Mouse (Mus musculus) ES-E14 (cell line): ENCODE results near the gene Ppp2r5e. TPM values are rescaled to one million over a fixed set of nuclear protein-coding genes. Genes with fewer than 3 reads are reported as not detected.

Experiments
- DNase-seq: peaks from one replicate; pipeline ENCODE4 v3.0.0-alpha.2; 2013; ENCODE audit warnings: low read depth, low spot score
- H3K27ac ChIP-seq: 2 replicates; pipeline ENCODE4 v1.5.1; 2012; ENCODE audit warnings: low read depth, mild to moderate bottlenecking, low read length, moderate library complexity, mixed read lengths; ENCODE audit not compliant: poor library complexity, insufficient read depth, severe bottlenecking
- H3K36me3 ChIP-seq: 2 replicates; pipeline ENCODE4 v1.6.1; 2012; ENCODE audit warnings: mild to moderate bottlenecking, low read length, moderate library complexity, mixed read lengths; ENCODE audit not compliant: control insufficient read depth, poor library complexity, insufficient read depth, severe bottlenecking
- H3K4me1 ChIP-seq, 2 experiments: fragments of 150-350 bp in 1 of 2; sonication (generic) in 1 of 2; 2 replicates each; pipeline ENCODE4 v1.6.1; 2012; ENCODE audit warnings: low read length in 2 of 2, mild to moderate bottlenecking in 1 of 2, mixed read lengths in 1 of 2; ENCODE audit not compliant: control insufficient read depth in 2 of 2, insufficient read depth in 2 of 2, poor library complexity in 1 of 2
- H3K4me3 ChIP-seq, 2 experiments: fragments of 150-350 bp in 1 of 2; sonication (generic) in 1 of 2; 2 replicates each; pipeline ENCODE4 v1.5.1; 2012; ENCODE audit warnings: low read length in 2 of 2, low read depth in 1 of 2, mild to moderate bottlenecking in 1 of 2, mixed read lengths in 1 of 2; ENCODE audit not compliant: insufficient read depth in 1 of 2, poor library complexity in 1 of 2, severe bottlenecking in 1 of 2
- H3K9ac ChIP-seq: 2 replicates; pipeline ENCODE4 v1.6.1; 2012; ENCODE audit warnings: low read depth, mild to moderate bottlenecking, low read length, mixed read lengths; ENCODE audit not compliant: poor library complexity, insufficient read depth, severe bottlenecking
- H3K9me3 ChIP-seq: fragments of 150-350 bp; sonication (generic); 2 replicates; pipeline ENCODE4 v1.6.1; 2012; ENCODE audit warnings: low read depth, mild to moderate bottlenecking, low read length; ENCODE audit not compliant: control insufficient read depth, insufficient read depth
- CHD2 ChIP-seq: IDR thresholded peaks from 2 replicates; pipeline ENCODE4 v1.6.1; 2014; ENCODE audit warnings: mild to moderate bottlenecking, low read depth, low read length, inconsistent platforms
- HCFC1 ChIP-seq: IDR thresholded peaks from 2 replicates; pipeline ENCODE4 v1.6.1; 2012; ENCODE audit warnings: low read length, inconsistent platforms, borderline replicate concordance; ENCODE audit not compliant: insufficient read depth
- MAFK ChIP-seq: IDR thresholded peaks from 2 replicates; pipeline ENCODE4 v1.6.1; 2014; ENCODE audit warnings: mild to moderate bottlenecking, low read depth, low read length, inconsistent platforms; ENCODE audit not compliant: insufficient read depth
- ZC3H11A ChIP-seq: IDR thresholded peaks from 2 replicates; pipeline ENCODE4 v1.6.1; 2012; ENCODE audit warnings: low read depth, mild to moderate bottlenecking, inconsistent platforms, low read length, borderline replicate concordance
- ZNF384 ChIP-seq: IDR thresholded peaks from 2 replicates; pipeline ENCODE4 v1.6.1; 2012; ENCODE audit warnings: low read depth, low read length, inconsistent platforms
- in situ Hi-C, 2 experiments: fragments of 600-800 bp; cut with MboI; formaldehyde crosslinking; loops; one replicate each; pipeline ENCODE4 v1.15.1; 2025; ENCODE audit warnings: low sequenced_read_pairs in 2 of 2, inconsistent platforms in 1 of 2; ENCODE audit not compliant: unreplicated experiment in 2 of 2
- total RNA-seq: library from RNA; depleted of rRNA; stranded (reverse); fragments of 300-350 nt; gene quantifications from 2 replicates; pipeline ENCODE4 v1.2.3, GENCODE M21; 2012

Gene Ppp2r5e
- total RNA-seq, 1 experiment: 16.6 TPM

DNA sequence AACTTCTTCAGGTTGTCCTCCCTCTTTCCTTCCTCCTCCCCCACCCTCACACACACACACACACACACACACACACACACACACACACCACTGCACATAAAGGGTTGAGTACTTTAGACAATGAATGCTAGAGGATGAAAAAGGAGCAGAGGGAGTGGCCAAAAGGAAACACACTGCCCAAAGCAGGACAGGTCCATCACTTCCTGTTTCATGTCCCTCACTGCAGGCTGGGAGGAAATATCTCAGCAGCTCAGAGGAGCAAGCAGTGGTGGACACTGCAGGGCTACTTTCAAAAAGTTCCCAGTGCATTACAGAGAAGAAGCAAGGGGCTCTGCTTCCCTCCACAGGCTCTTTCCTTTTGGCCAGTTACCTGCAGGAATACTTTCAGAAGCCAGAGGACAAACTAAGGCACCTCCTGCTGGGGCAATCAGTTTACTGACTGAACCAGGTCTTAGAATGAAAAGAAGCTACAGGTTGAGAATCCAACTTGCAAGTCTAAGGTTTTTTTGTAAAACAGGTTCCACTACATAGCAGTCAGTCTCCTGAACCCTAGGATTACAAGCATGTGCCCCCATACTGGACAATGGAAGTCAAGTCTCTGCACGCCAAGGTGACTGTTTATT lies 32.9 kb downstream of the Ppp2r5e start:
- Histone ChIP-seq H3K9me3 (no peaks in the 10 kb centered on the region), H3K4me1 (peaks cover 2 to 5% of the 10 kb centered on the region in 2 experiments; a peak in 2 of 4 replicates), H3K4me3 (no peak overlapping the region), H3K27ac (no peak overlapping the region), H3K9ac (no peak overlapping the region), H3K36me3 (peaks cover 2% of the 10 kb centered on the region; the same call in 1 of the 2 replicates)
- TF ChIP-seq ZC3H11A (no peak), HCFC1 (no peak), MAFK (no peak), CHD2 (no peak), ZNF384 (no peak; the same call in 1 of the 2 replicates)
- in situ Hi-C loops: no loop called here
- no peak for DNase-seq

DNA sequence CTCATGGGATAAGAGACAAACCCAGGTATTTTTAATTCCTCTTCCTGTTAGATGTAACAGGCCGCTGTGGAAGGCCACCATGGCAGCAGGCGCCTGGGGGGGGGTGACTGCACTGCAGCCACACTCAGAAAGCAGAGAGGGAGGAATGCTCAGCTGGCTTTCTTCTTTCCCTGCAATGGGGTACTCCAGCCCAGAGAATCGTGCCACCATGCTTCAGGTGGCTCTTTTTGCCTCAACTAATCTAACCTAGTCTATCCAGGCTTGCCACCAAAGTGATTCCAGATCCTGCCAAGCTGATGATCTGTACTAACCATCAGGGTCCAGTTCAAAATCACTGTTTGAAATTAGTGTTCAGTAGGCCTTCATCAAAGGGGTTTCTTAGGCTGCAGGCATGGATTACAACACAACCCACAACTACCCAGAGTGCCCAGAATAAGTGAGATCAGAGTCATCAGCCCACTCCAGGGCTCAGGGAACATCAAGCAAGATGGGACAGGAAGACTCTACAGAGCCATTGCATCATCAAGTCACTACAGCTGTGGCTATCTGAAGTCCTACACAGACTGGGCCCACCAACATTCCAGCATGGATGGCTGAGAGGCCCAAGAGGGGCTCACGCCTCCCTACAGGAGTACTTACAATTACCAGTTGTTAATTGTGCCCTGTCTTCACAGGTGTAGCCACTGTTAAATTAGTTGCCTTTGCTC lies 35.2 kb downstream of the Ppp2r5e start:
- in situ Hi-C loops: no loop called here
- peaks cover 2 to 6% of the 10 kb centered on the region in 2 experiments; a peak in 2 of 4 replicates for H3K4me1 ChIP-seq
- H3K4me3 ChIP-seq: no peak overlapping the region
- DNase-seq: no peak
- H3K9ac ChIP-seq: no peak overlapping the region
- H3K27ac ChIP-seq: no peak overlapping the region
- TF ChIP-seq CHD2: no peak
- TF ChIP-seq HCFC1: no peak
- TF ChIP-seq ZC3H11A: no peak
- no peak for TF ChIP-seq ZNF384
- no peak for TF ChIP-seq MAFK
- H3K9me3 ChIP-seq: no peaks in the 10 kb centered on the region
- H3K36me3 ChIP-seq: peaks cover 2% of the 10 kb centered on the region; the same call in 1 of the 2 replicates

DNA sequence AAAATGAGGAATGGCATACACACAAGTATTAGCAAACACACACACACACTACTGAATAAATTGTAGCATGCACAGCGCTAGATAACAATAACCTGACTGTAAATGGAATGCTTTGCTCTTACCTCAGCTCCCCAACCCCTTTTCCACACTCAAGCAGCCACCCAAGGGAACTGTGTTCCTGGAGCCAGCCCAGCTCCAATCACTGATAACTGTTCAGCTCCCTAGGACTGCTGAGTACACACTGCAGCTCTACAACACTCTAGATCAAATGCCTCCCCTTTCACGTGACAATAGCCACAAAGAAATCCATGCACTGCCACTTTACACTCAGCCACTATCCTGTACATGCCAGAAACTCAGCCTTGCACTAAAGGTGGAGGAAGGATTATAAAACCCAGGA lies 36.8 kb downstream of the Ppp2r5e start:
- no peak overlapping the region for H3K27ac ChIP-seq
- no peaks in the 10 kb centered on the region for H3K9me3 ChIP-seq
- H3K4me3 ChIP-seq: no peak overlapping the region
- DNase-seq: no peak
- TF ChIP-seq MAFK: no peak
- no peak for TF ChIP-seq HCFC1
- TF ChIP-seq ZC3H11A: no peak
- no peak for TF ChIP-seq CHD2
- TF ChIP-seq ZNF384: no peak
- in situ Hi-C loops: no loop called here
- H3K9ac ChIP-seq: no peak overlapping the region
- peaks cover 2 to 4% of the 10 kb centered on the region in 2 experiments; a peak in 2 of 4 replicates for H3K4me1 ChIP-seq
- H3K36me3 ChIP-seq: peaks cover 2% of the 10 kb centered on the region; the same call in 1 of the 2 replicates

DNA sequence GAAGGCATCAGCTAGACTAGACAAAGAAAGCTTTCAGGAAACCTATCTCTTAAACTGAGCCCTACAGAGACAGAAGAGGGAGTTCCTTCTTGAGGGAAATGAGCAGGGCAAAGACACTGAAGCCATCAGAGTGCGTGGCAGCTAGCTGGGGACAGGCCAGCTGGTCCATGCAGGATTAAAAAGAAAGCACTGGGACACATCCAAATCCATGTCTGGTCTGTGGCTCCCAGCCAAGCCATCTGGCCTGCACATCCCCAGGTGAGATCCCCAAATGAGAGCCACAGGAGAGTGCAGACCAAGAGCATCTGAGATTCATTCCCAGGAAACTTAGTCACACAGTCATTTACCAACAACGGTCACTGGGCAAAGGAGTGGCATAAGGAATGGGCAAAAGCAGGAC lies 38.2 kb downstream of the Ppp2r5e start:
- Histone ChIP-seq H3K9ac (no peak overlapping the region), H3K4me1 (peaks cover 0 to 2% of the 10 kb centered on the region in 2 experiments; a peak in 1 of 4 replicates), H3K36me3 (peaks cover 2% of the 10 kb centered on the region; the same call in 1 of the 2 replicates), H3K27ac (no peak overlapping the region), H3K4me3 (no peak overlapping the region), H3K9me3 (no peaks in the 10 kb centered on the region)
- TF ChIP-seq MAFK (no peak), HCFC1 (no peak), ZC3H11A (no peak), CHD2 (no peak), ZNF384 (no peak)
- DNase-seq: no peak
- in situ Hi-C loops: no loop called here
